Mouse (Mus musculus) heart, postnatal 0 days (tissue): ENCODE measurements around the gene Pcbp2. TPM values are rescaled to one million over a fixed set of nuclear protein-coding genes. Genes with fewer than 3 reads are reported as not detected.

Experiments used
- ATAC-seq: fragments of 200-750 bp; cut with Nextera tagmentation; 2 replicates; pipeline ENCODE4 v1.8.0; 2017; ENCODE audit warnings: low read depth, moderate number of reproducible peaks, moderate library complexity; ENCODE audit not compliant: insufficient read depth
- DNase-seq: peaks from one replicate; pipeline ENCODE4 v3.0.0-alpha.2; 2016; ENCODE audit warnings: low spot score
- H3K27ac ChIP-seq: fragments of 300-500 bp; sonication (generic); 2 replicates; pipeline ENCODE4 v1.5.1; 2014; ENCODE audit warnings: low read depth, mild to moderate bottlenecking
- H3K27me3 ChIP-seq: fragments of 300-500 bp; sonication (generic); 2 replicates; pipeline ENCODE4 v1.6.1; 2014; ENCODE audit warnings: low read length, mixed read lengths; ENCODE audit not compliant: control insufficient read depth, insufficient read depth
- H3K36me3 ChIP-seq: fragments of 300-500 bp; sonication (generic); replicated peaks from 2 replicates; pipeline ENCODE4 v1.6.1; 2014; ENCODE audit warnings: low read length, mixed read lengths; ENCODE audit not compliant: control insufficient read depth, insufficient read depth
- H3K4me1 ChIP-seq: fragments of 300-500 bp; sonication (generic); 2 replicates; pipeline ENCODE4 v1.6.1; 2014; ENCODE audit warnings: antibody characterized with exemption; ENCODE audit not compliant: control insufficient read depth, insufficient read depth
- H3K4me2 ChIP-seq: fragments of 300-500 bp; sonication (generic); 2 replicates; pipeline ENCODE4 v1.6.1; 2014; ENCODE audit warnings: low read depth, mild to moderate bottlenecking, low read length, moderate library complexity
- H3K4me3 ChIP-seq: fragments of 300-500 bp; sonication (generic); 2 replicates; pipeline ENCODE4 v1.5.1; 2014; ENCODE audit warnings: low read depth, low read length
- H3K9ac ChIP-seq: fragments of 300-500 bp; sonication (generic); replicated peaks from 2 replicates; pipeline ENCODE4 v1.6.1; 2014; ENCODE audit warnings: low read depth, low read length, mixed read lengths
- H3K9me3 ChIP-seq: fragments of 300-500 bp; sonication (generic); replicated peaks from 2 replicates; pipeline ENCODE4 v1.6.1; 2016; ENCODE audit warnings: low read length; ENCODE audit not compliant: control insufficient read depth
- CTCF ChIP-seq: IDR thresholded peaks from 2 replicates; pipeline ENCODE4 v1.5.1; 2016; ENCODE audit warnings: antibody characterized with exemption, control low read depth, low read depth
- EP300 ChIP-seq: IDR thresholded peaks from 2 replicates; pipeline ENCODE4 v1.6.1; 2016; ENCODE audit warnings: antibody characterized with exemption, low read depth
- WGBS: fragments of 180-500 bp; shearing (Covaris S2); extraction: QIAGEN DNeasy Blood & Tissue Kit; methylation state at CpG from one replicate; pipeline ENCODE4 v1.1.7; 2014; 5-methylcytosine and 5-hydroxymethylcytosine counted together
- polyA plus RNA-seq: library from polyadenylated mRNA; unstranded; fragments of >200 nt; fragmentation: Nextera tagmentation; extraction: Ambion mirVana; gene quantifications from 2 replicates; pipeline ENCODE4 v1.2.1, GENCODE M21; 2015
- total RNA-seq: library from RNA; depleted of rRNA; stranded (reverse); fragments of >200 nt; gene quantifications from 2 replicates; pipeline ENCODE4 v1.2.3, GENCODE M21; 2014; ENCODE audit warnings: low replicate concordance

Gene Pcbp2
- total and polyA plus RNA-seq, 2 experiments from 2014 or later: 118 to 221 TPM

GRCm38 (mm10) chr15:102517631-102517975 is 47.3 kb downstream of the Pcbp2 start:
- Histone ChIP-seq H3K4me1 (peaks cover 23% of the 10 kb centered on the region), H3K9ac (peak overlapping the region; percentile 58), H3K4me3 (peak overlapping the region; percentile 61), H3K27ac (peak overlapping the region; percentile 99), H3K36me3 (peaks cover 16% of the 10 kb centered on the region), H3K27me3 (no peaks in the 10 kb centered on the region), H3K4me2 (peak overlapping the region; percentile 93), H3K9me3 (no peaks in the 10 kb centered on the region)
- no peak for DNase-seq
- no peak for TF ChIP-seq CTCF
- 0% methylated on average over 10 of the region's 10 CpGs for WGBS
- ATAC-seq: no peak

- peak; percentile 88 for ATAC-seq
- H3K27me3 ChIP-seq: no peaks in the 10 kb centered on the region
- peak within 1 kb of the TSS; percentile 93 for H3K4me2 ChIP-seq
- peak within 1 kb of the TSS; percentile 61 for H3K4me3 ChIP-seq
- peaks cover 17% of the 10 kb centered on the region for H3K36me3 ChIP-seq
- WGBS: under 1% methylated on average over 60 of the region's 60 CpGs
- H3K4me1 ChIP-seq: peaks cover 23% of the 10 kb centered on the region
- H3K9me3 ChIP-seq: no peaks in the 10 kb centered on the region
- TF ChIP-seq CTCF (no peak), EP300 (peak; percentile 91)
- DNase-seq: peak; percentile 99
- peak within 1 kb of the TSS; percentile 79 for H3K9ac ChIP-seq
- peak within 1 kb of the TSS; percentile 99 for H3K27ac ChIP-seq
Measured at GRCm38 (mm10) chr15:102517976-102518858, 47.9 kb downstream of the Pcbp2 start, which contains the start of gene Tarbp2. Gene Tarbp2 (plus strand): TSS chr15:102518192.

GRCm38 (mm10) chr15:102518859-102519201 is 48.5 kb downstream of the Pcbp2 start:
- H3K9me3 ChIP-seq: no peaks in the 10 kb centered on the region
- peaks cover 21% of the 10 kb centered on the region for H3K36me3 ChIP-seq
- peak overlapping the region; percentile 79 for H3K9ac ChIP-seq
- no peak for TF ChIP-seq CTCF
- no peak for TF ChIP-seq EP300
- DNase-seq (no peak), ATAC-seq (no peak)
- H3K4me2 ChIP-seq: peak overlapping the region; percentile 93
- no peaks in the 10 kb centered on the region for H3K27me3 ChIP-seq
- peak overlapping the region; percentile 61 for H3K4me3 ChIP-seq
- peaks cover 23% of the 10 kb centered on the region for H3K4me1 ChIP-seq
- WGBS: 9% methylated on average over 9 of the region's 9 CpGs
- peak overlapping the region; percentile 99 for H3K27ac ChIP-seq

GRCm38 (mm10) chr15:102519211-102520141 is 49.1 kb downstream of the Pcbp2 start:
- Histone ChIP-seq H3K36me3 (peaks cover 26% of the 10 kb centered on the region), H3K4me1 (peaks cover 23% of the 10 kb centered on the region), H3K27ac (peak overlapping the region; percentile 99), H3K4me2 (peak overlapping the region; percentile 93), H3K9me3 (no peaks in the 10 kb centered on the region), H3K27me3 (no peaks in the 10 kb centered on the region), H3K4me3 (peak overlapping the region; percentile 61), H3K9ac (peak overlapping the region; percentile 79)
- 50% methylated on average over 16 of the region's 17 CpGs for whole genome bisulfite sequencing
- DNase-seq (no peak), ATAC-seq (no peak)
- TF ChIP-seq EP300 (no peak), CTCF (no peak)

GRCm38 (mm10) chr15:102520416-102520815 is 50.1 kb downstream of the Pcbp2 start:
- Histone ChIP-seq H3K27ac (peak overlapping the region; percentile 99), H3K9me3 (no peaks in the 10 kb centered on the region), H3K4me3 (no peak overlapping the region), H3K36me3 (peaks cover 29% of the 10 kb centered on the region), H3K4me1 (peaks cover 22% of the 10 kb centered on the region), H3K27me3 (no peaks in the 10 kb centered on the region), H3K4me2 (no peak overlapping the region), H3K9ac (no peak overlapping the region)
- TF ChIP-seq EP300: no peak
- no peak for TF ChIP-seq CTCF
- WGBS: 42% methylated on average over 4 of the region's 4 CpGs
- peak; percentile 47 for DNase-seq
- no peak for ATAC-seq
